Mouse (Mus musculus): ENCODE measurements around the gene Tmem231.

DNA sequence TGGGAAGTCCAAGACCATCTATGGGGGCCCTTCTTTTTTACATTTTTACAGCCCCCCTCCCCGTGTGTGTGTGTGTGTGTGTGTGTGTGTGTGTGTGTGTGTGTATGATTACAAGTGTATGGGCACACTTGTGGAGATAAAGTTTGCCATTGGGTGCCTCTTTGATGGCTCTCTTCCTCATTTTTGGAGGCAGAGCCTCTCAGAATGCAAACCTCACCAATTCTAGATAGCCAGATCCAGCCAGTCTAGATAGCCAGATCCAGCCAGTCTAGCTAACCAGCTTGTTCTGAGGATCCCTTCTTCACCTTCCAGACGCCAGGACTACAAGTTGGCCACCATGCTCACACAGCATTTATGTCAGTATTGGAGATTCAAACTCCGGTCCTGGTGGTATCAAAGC lies 62.4 kb downstream of the Tmem231 start:
- TF ChIP-seq POLR2A (IDR thresholded peaks at IDR 0.05; ENCODE audit: insufficient read length, low read depth) (no peak), MAX (IDR thresholded peaks at IDR 0.05; ENCODE audit: low read depth) (no peak), USF1 (IDR thresholded peaks at IDR 0.05; ENCODE audit: low read depth) (no peak), TCF12 (IDR thresholded peaks at IDR 0.05; ENCODE audit: insufficient read depth, poor library complexity, severe bottlenecking) (no peak), E2F4 (IDR thresholded peaks at IDR 0.05; ENCODE audit: insufficient read depth) (no peak), POLR2AphosphoS2 (IDR thresholded peaks at IDR 0.05; ENCODE audit: insufficient read length, low read depth) (no peak), CEBPB (IDR thresholded peaks at IDR 0.05; ENCODE audit: insufficient read depth, poor library complexity, severe bottlenecking) (no peak), MYOG (IDR thresholded peaks at IDR 0.05; ENCODE audit: control insufficient read depth in 1 of 3, insufficient read depth in 1 of 3, insufficient read length in 2 of 3, low read depth in 2 of 3) (no peak)

Measured in myocyte (in vitro differentiated cells).